Mouse (Mus musculus): ENCODE measurements around the gene St6galnac1. TPM values are rescaled to one million over a fixed set of nuclear protein-coding genes. Genes with fewer than 3 reads are reported as not detected.

St6galnac1 gene
- total RNA-seq, 1 experiment = not detected

GRCm38 (mm10) chr11:116821057-116821940, 46.0 kb upstream of the St6galnac1 start:
- H3K4me1 ChIP-seq (ENCODE audit: control insufficient read depth in 2 of 2, insufficient read depth in 2 of 2, low read length in 2 of 2, poor library complexity in 1 of 2) = no peaks in the 10 kb centered on the region; a peak in 1 of 4 replicates
- no peaks in the 10 kb centered on the region for H3K9me3 ChIP-seq (ENCODE audit: control insufficient read depth, insufficient read depth, low read depth, low read length)
- in situ Hi-C loops (cut with MboI; ENCODE audit: low sequenced_read_pairs in 2 of 2, unreplicated experiment in 2 of 2) = loop anchor here in 1 of 2 experiments (25.0 kb wide), 1 partner anchor 184 kb away; the partner anchor contains the start of gene Rhbdf2
- no peaks in the 10 kb centered on the region for H3K36me3 ChIP-seq (ENCODE audit: control insufficient read depth, insufficient read depth, low read length, poor library complexity, severe bottlenecking)
- no peak overlapping the region for H3K4me3 ChIP-seq (ENCODE audit: insufficient read depth in 1 of 2, low read depth in 1 of 2, low read length in 2 of 2, poor library complexity in 1 of 2, severe bottlenecking in 1 of 2)
- TF ChIP-seq MAFK (IDR thresholded peaks at IDR 0.05; ENCODE audit: insufficient read depth, low read depth, low read length) (no peak), HCFC1 (IDR thresholded peaks at IDR 0.05; ENCODE audit: borderline replicate concordance, insufficient read depth, low read length) (no peak), CHD2 (IDR thresholded peaks at IDR 0.05; ENCODE audit: low read depth, low read length) (no peak), ZNF384 (IDR thresholded peaks at IDR 0.05; ENCODE audit: low read depth, low read length) (no peak), ZC3H11A (IDR thresholded peaks at IDR 0.05; ENCODE audit: borderline replicate concordance, low read depth, low read length) (no peak)
- H3K9ac ChIP-seq (ENCODE audit: insufficient read depth, low read depth, low read length, poor library complexity, severe bottlenecking) = no peak overlapping the region
- DNase-seq (ENCODE audit: low read depth, low spot score) = no peak
- H3K27ac ChIP-seq (ENCODE audit: insufficient read depth, low read depth, low read length, poor library complexity, severe bottlenecking) = no peak overlapping the region

DNA sequence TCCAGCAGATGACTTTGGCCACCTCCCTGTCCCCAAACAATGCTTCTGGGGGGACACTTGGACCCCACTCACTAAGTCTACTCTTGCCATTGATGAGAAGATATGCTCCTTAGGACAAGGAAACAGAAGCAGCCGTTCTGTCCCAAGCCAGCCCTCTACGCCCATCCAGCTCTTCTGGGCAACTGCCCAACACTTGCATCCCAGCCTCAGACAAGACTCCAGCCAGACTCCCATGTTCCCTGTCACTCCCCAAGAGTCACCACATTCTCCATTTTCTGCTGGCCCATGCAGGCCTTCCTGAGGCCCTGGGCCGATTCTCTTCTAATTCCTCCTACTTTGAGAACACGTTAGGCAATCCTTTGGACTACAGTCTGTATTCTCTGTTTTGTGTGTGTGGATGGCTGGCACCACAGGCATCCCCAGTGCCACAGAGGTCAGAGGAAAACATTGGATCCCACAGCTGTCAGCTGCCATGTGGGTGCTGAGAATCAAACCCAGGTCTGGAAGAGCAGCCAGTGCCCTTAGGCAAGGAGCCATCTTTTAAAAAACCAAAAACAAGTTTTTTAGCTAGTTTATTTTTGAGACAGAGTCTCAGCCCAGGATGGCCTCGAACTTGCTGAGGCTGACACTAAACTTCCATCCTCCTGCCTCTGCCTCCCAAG, 44.8 kb upstream of the St6galnac1 start:
- no peak for DNase-seq (ENCODE audit: low read depth, low spot score)
- no peak for TF ChIP-seq CHD2 (IDR thresholded peaks at IDR 0.05; ENCODE audit: low read depth, low read length)
- no peak for TF ChIP-seq ZC3H11A (IDR thresholded peaks at IDR 0.05; ENCODE audit: borderline replicate concordance, low read depth, low read length)
- TF ChIP-seq HCFC1 (IDR thresholded peaks at IDR 0.05; ENCODE audit: borderline replicate concordance, insufficient read depth, low read length) = no peak
- no peak for TF ChIP-seq MAFK (IDR thresholded peaks at IDR 0.05; ENCODE audit: insufficient read depth, low read depth, low read length)
- TF ChIP-seq ZNF384 (IDR thresholded peaks at IDR 0.05; ENCODE audit: low read depth, low read length) = no peak
- Histone ChIP-seq H3K4me1 (ENCODE audit: control insufficient read depth in 2 of 2, insufficient read depth in 2 of 2, low read length in 2 of 2, poor library complexity in 1 of 2) (peaks cover 0 to 2% of the 10 kb centered on the region in 2 experiments; a peak in 1 of 4 replicates), H3K27ac (ENCODE audit: insufficient read depth, low read depth, low read length, poor library complexity, severe bottlenecking) (no peak overlapping the region), H3K9ac (ENCODE audit: insufficient read depth, low read depth, low read length, poor library complexity, severe bottlenecking) (no peak overlapping the region), H3K9me3 (ENCODE audit: control insufficient read depth, insufficient read depth, low read depth, low read length) (no peaks in the 10 kb centered on the region), H3K4me3 (ENCODE audit: insufficient read depth in 1 of 2, low read depth in 1 of 2, low read length in 2 of 2, poor library complexity in 1 of 2, severe bottlenecking in 1 of 2) (no peak overlapping the region), H3K36me3 (ENCODE audit: control insufficient read depth, insufficient read depth, low read length, poor library complexity, severe bottlenecking) (no peaks in the 10 kb centered on the region)
- in situ Hi-C loops (cut with MboI; ENCODE audit: low sequenced_read_pairs in 2 of 2, unreplicated experiment in 2 of 2) = loop anchor here (10.0 to 25.0 kb wide), 2 partner anchors 175 to 183 kb away; partner anchors contain the start of gene Rhbdf2 (in 1 of the 2)

- Histone ChIP-seq H3K27ac (ENCODE audit: insufficient read depth, low read depth, low read length, poor library complexity, severe bottlenecking) (no peak overlapping the region), H3K36me3 (ENCODE audit: control insufficient read depth, insufficient read depth, low read length, poor library complexity, severe bottlenecking) (no peaks in the 10 kb centered on the region), H3K4me1 (ENCODE audit: control insufficient read depth in 2 of 2, insufficient read depth in 2 of 2, low read length in 2 of 2, poor library complexity in 1 of 2) (peaks cover 0 to 9% of the 10 kb centered on the region in 2 experiments; a peak in 2 of 4 replicates), H3K9ac (ENCODE audit: insufficient read depth, low read depth, low read length, poor library complexity, severe bottlenecking) (no peak overlapping the region), H3K9me3 (ENCODE audit: control insufficient read depth, insufficient read depth, low read depth, low read length) (no peaks in the 10 kb centered on the region), H3K4me3 (ENCODE audit: insufficient read depth in 1 of 2, low read depth in 1 of 2, low read length in 2 of 2, poor library complexity in 1 of 2, severe bottlenecking in 1 of 2) (no peak overlapping the region)
- DNase-seq (ENCODE audit: low read depth, low spot score) = no peak
- in situ Hi-C loops (cut with MboI; ENCODE audit: low sequenced_read_pairs in 2 of 2, unreplicated experiment in 2 of 2) = loop anchor here (10.0 to 25.0 kb wide), 2 partner anchors 174 to 181 kb away; partner anchors contain the start of gene Rhbdf2 (in 1 of the 2)
- no peak for TF ChIP-seq CHD2 (IDR thresholded peaks at IDR 0.05; ENCODE audit: low read depth, low read length)
- TF ChIP-seq MAFK (IDR thresholded peaks at IDR 0.05; ENCODE audit: insufficient read depth, low read depth, low read length) = no peak
- TF ChIP-seq ZC3H11A (IDR thresholded peaks at IDR 0.05; ENCODE audit: borderline replicate concordance, low read depth, low read length) = no peak
- TF ChIP-seq ZNF384 (IDR thresholded peaks at IDR 0.05; ENCODE audit: low read depth, low read length) = no peak
- no peak for TF ChIP-seq HCFC1 (IDR thresholded peaks at IDR 0.05; ENCODE audit: borderline replicate concordance, insufficient read depth, low read length)
Observed at GRCm38 (mm10) chr11:116818722-116819121, 43.4 kb upstream of the St6galnac1 start.

GRCm38 (mm10) chr11:116817567-116817966, 42.3 kb upstream of the St6galnac1 start:
- in situ Hi-C loops (cut with MboI; ENCODE audit: low sequenced_read_pairs in 2 of 2, unreplicated experiment in 2 of 2) = loop anchor here (10.0 to 25.0 kb wide), 2 partner anchors 173 to 180 kb away; partner anchors contain the start of gene Rhbdf2 (in 1 of the 2)
- peaks cover 0 to 18% of the 10 kb centered on the region in 2 experiments; a peak in 2 of 4 replicates for H3K4me1 ChIP-seq (ENCODE audit: control insufficient read depth in 2 of 2, insufficient read depth in 2 of 2, low read length in 2 of 2, poor library complexity in 1 of 2)
- DNase-seq (ENCODE audit: low read depth, low spot score) = no peak

More at GRCm38 (mm10) chr11:116817567-116817966, 42.3 kb upstream of the St6galnac1 start:
- Histone ChIP-seq H3K36me3 (ENCODE audit: control insufficient read depth, insufficient read depth, low read length, poor library complexity, severe bottlenecking) (no peaks in the 10 kb centered on the region), H3K9me3 (ENCODE audit: control insufficient read depth, insufficient read depth, low read depth, low read length) (no peaks in the 10 kb centered on the region), H3K27ac (ENCODE audit: insufficient read depth, low read depth, low read length, poor library complexity, severe bottlenecking) (no peak overlapping the region), H3K9ac (ENCODE audit: insufficient read depth, low read depth, low read length, poor library complexity, severe bottlenecking) (no peak overlapping the region), H3K4me3 (ENCODE audit: insufficient read depth in 1 of 2, low read depth in 1 of 2, low read length in 2 of 2, poor library complexity in 1 of 2, severe bottlenecking in 1 of 2) (no peak overlapping the region)
- no peak for TF ChIP-seq ZC3H11A (IDR thresholded peaks at IDR 0.05; ENCODE audit: borderline replicate concordance, low read depth, low read length)
- no peak for TF ChIP-seq MAFK (IDR thresholded peaks at IDR 0.05; ENCODE audit: insufficient read depth, low read depth, low read length)
- no peak for TF ChIP-seq CHD2 (IDR thresholded peaks at IDR 0.05; ENCODE audit: low read depth, low read length)
- TF ChIP-seq ZNF384 (IDR thresholded peaks at IDR 0.05; ENCODE audit: low read depth, low read length) = no peak
- no peak for TF ChIP-seq HCFC1 (IDR thresholded peaks at IDR 0.05; ENCODE audit: borderline replicate concordance, insufficient read depth, low read length)
